Mouse (Mus musculus): ENCODE measurements at regions not wholly inside any gene's neighbourhood (a gene's known extent, or its start where the extent isn't known, plus 50 kb on each side); places are given as distances from the start of the nearest gene placed in this dataset.

- intact Hi-C loops (cut with DNase I) = no loop called here
These were observed 372.6 kb downstream of the Cog6 start for GRCm38 (mm10) chr3:52644178-52645128.

GRCm38 (mm10) chr3:52643796-52644177 lies 373.2 kb downstream of the Cog6 start:
- intact Hi-C loops (cut with DNase I) = no loop called here

GRCm38 (mm10) chr3:52643100-52643551 lies 373.9 kb downstream of the Cog6 start:
- intact Hi-C loops (cut with DNase I) = no loop called here

- intact Hi-C loops (cut with DNase I) = no loop called here
These were observed 373.4 kb downstream of the Foxo1 start for GRCm38 (mm10) chr3:52641226-52642181.

- intact Hi-C loops (cut with DNase I) = no loop called here
These were observed 372.4 kb downstream of the Foxo1 start for GRCm38 (mm10) chr3:52640250-52641147.

- intact Hi-C loops (cut with DNase I) = loop anchor here (10.0 kb wide), 1 partner anchor 374 kb away; the partner anchor contains the start of gene Foxo1
These were observed 370.7 kb downstream of the Foxo1 start for GRCm38 (mm10) chr3:52638816-52639215.

GRCm38 (mm10) chr3:52634353-52634752 lies 366.2 kb downstream of the Foxo1 start:
- intact Hi-C loops (cut with DNase I) = loop anchor here (10.0 kb wide), 1 partner anchor 370 kb away; the partner anchor contains the start of gene Foxo1

GRCm38 (mm10) chr3:52633491-52634100 lies 365.5 kb downstream of the Foxo1 start:
- intact Hi-C loops (cut with DNase I) = loop anchor here (10.0 kb wide), 1 partner anchor 369 kb away; the partner anchor contains the start of gene Foxo1

- intact Hi-C loops (cut with DNase I) = loop anchor here (10.0 kb wide), 1 partner anchor 368 kb away; the partner anchor contains the start of gene Foxo1
These were observed 364.5 kb downstream of the Foxo1 start for GRCm38 (mm10) chr3:52632635-52633034.

- intact Hi-C loops (cut with DNase I) = loop anchor here (10.0 kb wide), 1 partner anchor 365 kb away; the partner anchor contains the start of gene Foxo1
These were observed 362.1 kb downstream of the Foxo1 start for GRCm38 (mm10) chr3:52630209-52630608.

GRCm38 (mm10) chr3:52625125-52625524 lies 357.0 kb downstream of the Foxo1 start:
- intact Hi-C loops (cut with DNase I) = no loop called here

GRCm38 (mm10) chr3:52622530-52622929 lies 354.4 kb downstream of the Foxo1 start:
- intact Hi-C loops (cut with DNase I) = no loop called here

- intact Hi-C loops (cut with DNase I) = no loop called here
These were observed 353.8 kb downstream of the Foxo1 start for GRCm38 (mm10) chr3:52621936-52622335.

GRCm38 (mm10) chr3:52618925-52619224 lies 350.7 kb downstream of the Foxo1 start:
- intact Hi-C loops (cut with DNase I) = no loop called here

- intact Hi-C loops (cut with DNase I) = no loop called here
These were observed 350.2 kb downstream of the Foxo1 start for GRCm38 (mm10) chr3:52618212-52618924.

- intact Hi-C loops (cut with DNase I) = no loop called here
These were observed 349.4 kb downstream of the Foxo1 start for GRCm38 (mm10) chr3:52617413-52618149.

GRCm38 (mm10) chr3:52611881-52612280 lies 343.7 kb downstream of the Foxo1 start:
- intact Hi-C loops (cut with DNase I) = no loop called here

- intact Hi-C loops (cut with DNase I) = no loop called here
These were observed 342.3 kb downstream of the Foxo1 start for GRCm38 (mm10) chr3:52610466-52610865.

- intact Hi-C loops (cut with DNase I) = no loop called here
These were observed 339.9 kb downstream of the Foxo1 start for GRCm38 (mm10) chr3:52608086-52608426.
